Mouse (Mus musculus) layer of hippocampus, adult 9-10 months (tissue): ENCODE measurements around the gene Rec114.

Source experiments
- DNase-seq: peaks from one replicate; pipeline ENCODE4 v3.0.0; 2022; ENCODE audit warnings: low spot score

Gene Rec114

DNA sequence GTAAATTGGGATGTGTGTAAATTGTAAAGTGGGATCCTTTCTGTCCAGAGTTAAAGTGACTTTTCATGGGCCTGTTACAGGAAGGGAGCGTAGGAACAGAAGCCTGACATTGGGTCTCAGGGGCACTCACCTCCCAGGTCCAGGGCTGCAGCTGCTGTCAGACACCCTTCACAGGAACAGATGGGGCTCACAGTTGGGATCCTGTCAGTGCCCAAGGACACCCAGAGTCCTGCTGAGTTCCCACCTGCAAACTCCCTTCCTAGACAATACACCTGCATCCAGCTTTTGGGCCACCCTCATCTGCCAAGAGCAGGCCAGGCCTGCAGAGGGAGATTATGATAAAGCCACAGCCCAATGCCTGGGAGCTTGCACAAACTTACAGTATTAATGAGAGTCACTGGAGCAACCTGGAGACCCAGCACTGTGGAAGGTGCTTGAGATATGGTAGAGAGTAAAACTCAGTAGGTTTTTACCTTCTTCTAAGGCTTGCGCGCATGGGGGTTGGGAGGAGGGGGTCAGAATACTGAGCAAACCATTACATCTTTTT lies at the start of gene Rec114:
Rec114 (minus strand) TSS at position 263 of the 547 bp plus-strand sequence.
- DNase-seq, result no peak

DNA sequence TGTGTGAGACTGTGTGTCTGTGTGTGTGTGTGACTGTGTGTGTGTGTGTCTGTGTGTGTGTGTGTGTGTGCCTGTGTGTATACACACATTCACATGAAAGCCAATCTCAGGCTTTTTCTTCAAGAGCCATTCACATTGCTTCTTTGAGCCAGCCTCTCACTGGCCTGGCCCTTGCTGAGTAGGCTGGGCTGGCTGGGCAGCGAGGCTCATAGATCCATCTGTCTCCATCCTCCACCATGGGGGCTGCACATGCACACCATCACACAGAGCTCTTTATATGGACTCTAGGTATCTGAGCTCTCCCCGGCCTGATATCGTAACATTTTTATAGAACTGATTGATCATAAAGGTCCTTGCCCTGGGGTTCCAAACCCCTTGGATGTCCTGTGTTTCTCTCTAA lies 45.7 kb upstream of the Rec114 start:
- DNase-seq, result no peak

DNA sequence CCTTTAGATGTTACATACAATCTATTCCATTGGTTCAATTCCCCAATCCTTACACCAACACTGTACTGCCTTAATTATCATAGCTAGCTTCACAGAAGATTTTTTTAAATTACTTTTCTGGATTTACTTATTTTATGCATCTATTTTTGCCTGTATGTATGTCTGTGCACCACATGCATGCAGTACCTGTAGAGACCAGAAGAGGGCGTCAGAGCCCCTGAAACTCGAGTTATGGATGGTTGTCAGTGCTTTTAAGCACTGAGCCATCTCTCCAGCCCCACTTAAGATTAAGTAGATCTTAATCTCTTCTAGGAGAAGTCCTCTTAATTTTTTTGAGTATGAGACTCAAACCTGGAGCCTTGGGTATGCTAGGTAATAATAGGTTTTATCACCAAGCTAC lies 31.6 kb upstream of the Rec114 start:
- no peak for DNase-seq

DNA sequence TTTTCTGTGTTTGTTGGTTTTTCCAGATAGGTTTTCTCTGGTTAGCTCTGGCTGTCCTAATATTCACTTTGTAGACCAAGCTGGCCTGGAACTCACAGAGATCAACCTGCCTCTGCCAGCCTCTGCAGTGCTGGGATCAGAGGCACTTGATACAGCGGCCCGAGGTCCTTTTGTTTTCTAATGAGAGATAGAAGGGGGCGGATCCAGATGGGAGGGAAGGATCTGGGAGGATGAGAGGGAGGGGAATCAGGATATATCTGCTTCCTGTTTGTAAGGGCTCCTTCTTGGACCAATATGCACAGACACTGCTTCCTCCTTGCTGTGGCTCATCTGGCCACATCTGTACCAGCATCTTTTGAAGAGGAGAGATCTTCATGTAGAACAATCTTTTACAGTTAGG lies 31.0 kb upstream of the Rec114 start:
- DNase-seq, result no peak

DNA sequence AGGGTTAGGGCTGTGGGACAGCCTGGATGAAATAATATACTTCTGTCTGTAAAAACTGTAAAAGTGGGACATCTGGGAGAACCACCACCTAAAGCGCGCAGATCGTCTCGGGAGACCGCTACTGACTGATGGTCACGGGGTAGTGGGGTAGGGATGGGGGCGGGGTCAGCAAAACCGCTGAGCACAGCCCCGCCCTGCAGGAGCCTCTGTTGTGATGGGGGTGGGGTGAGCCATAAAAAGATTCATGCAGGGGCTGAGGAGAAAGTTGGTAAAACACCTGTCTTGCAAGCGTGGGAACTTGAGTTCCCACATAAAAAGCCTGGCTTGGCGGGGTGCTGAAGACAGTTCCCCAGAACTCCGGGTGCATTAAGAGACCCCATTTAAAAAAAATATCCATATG lies 26.2 kb upstream of the Rec114 start:
- DNase-seq, result no peak

DNA sequence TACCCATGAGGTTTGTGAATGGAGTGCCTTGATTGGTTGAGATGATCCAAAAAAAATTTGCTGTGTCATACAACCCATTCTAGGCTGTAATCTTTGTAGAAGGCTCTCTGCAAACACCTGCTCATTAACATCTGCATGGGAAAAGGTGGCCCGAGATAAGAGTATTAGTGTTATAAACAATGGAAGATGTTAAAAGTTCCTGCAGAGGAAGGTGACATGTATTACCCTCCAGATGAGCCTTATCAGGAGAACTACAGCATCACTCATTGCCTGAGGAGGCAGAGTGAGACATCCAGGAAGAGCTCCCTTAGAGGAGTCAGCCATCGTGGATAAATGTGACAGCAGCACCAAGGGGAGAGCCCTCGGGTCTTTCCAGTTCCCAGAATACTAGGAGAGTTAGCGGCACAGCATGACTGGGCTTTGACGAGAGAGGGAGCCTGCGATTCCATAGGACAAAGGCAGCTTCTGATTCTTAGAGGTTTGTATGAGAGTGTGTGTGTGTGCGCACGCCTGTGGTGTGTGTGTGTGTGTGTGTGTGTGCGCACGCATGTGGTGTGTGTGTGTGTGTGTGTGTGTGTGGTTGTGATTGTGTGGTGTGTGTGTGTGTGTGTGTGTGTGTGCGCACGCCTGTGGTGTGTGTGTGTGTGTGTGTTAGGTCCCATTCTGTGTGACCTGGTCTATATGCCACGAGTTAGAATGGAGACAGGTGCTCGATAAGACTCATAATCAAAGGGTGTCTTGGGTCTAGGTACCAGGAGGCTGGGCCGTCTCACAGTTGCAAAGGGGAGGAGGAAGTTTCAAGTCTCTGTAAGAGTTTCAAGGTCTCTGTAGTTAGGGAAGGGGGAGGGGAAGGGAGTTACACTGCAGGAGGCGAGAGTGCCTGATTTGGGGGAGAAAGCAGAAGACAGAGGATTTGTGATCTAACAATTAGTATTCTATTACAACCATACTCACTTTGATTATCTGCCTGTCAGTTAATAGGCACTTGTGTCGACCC lies 23.5 kb upstream of the Rec114 start:
- DNase-seq, result no peak

DNA sequence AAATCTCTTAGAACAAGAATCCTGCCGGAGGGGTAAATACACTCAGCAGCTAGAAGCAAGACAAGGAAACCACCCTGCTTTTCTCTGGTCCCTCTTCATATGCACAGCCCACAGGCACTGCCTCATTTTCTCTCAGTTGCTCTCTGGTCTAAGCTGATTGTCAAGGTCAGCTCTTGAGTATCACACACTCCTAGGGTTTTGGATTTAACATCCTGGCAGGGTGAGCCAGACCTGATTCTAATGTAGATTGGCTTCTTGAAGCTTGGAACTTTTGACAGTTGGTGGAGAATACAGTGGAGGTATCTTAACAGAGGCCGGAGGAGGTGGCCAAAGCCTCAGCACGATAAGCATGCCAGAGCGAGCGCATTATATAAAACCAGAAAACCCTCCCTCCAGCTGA lies 20.6 kb upstream of the Rec114 start:
- no peak for DNase-seq

DNA sequence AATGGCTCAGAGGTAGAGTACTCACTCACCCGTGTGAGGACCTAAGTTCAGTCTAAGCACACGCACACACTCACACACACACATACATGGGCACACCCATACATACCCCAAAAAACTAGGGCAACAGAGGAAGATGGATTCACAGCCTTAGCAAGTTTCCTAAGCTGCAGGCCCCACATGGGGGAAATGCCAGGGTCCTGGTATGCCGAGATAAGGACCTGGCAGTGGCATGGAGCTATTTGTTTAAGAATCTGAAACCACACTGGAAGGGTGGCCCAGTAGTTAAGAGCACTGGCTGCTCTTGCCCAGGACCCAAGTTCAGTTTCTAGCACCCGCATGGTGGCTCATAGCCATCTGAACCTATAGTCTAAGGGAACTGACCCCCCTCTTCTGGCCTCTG lies 19.4 kb upstream of the Rec114 start:
- DNase-seq, result no peak

DNA sequence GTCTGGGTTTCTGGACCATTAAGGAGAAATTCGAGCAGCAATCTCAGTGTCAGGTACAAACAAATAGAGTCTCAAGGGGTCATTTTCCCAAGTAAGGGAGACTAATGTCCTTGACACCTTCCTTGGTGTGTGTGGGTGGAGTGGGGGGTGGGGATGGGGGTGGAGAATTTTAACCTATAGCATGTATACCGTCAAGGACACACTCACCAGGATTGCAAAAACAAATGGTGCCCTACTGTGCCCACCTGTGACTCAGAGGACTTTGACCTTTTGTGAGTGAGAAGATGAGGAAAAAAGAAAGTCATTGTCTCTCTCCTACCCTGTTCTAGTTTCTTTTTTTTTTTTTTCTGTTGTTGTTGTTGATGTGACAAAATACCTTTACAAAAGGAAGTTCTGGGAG lies 18.3 kb upstream of the Rec114 start:
- no peak for DNase-seq

DNA sequence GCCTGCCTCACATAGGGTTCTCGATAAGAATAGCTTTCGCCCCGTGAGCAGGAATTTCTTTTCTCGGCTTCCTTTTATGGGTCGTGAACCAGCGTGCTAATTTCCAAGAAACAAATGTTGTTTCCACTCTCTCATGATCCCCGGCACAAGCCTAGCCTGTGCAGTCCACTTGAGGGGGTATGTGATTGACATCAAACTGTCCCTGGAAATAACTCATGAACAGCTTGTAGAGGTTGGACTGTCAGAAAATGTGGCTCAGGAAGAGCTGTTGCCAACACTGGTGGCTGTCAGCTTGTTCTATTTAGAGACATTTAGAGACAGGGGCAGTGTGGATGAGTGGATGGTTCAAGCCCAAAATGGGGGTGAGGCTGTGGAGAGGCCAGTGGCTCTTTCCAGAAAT lies 15.0 kb upstream of the Rec114 start:
- DNase-seq, result no peak

DNA sequence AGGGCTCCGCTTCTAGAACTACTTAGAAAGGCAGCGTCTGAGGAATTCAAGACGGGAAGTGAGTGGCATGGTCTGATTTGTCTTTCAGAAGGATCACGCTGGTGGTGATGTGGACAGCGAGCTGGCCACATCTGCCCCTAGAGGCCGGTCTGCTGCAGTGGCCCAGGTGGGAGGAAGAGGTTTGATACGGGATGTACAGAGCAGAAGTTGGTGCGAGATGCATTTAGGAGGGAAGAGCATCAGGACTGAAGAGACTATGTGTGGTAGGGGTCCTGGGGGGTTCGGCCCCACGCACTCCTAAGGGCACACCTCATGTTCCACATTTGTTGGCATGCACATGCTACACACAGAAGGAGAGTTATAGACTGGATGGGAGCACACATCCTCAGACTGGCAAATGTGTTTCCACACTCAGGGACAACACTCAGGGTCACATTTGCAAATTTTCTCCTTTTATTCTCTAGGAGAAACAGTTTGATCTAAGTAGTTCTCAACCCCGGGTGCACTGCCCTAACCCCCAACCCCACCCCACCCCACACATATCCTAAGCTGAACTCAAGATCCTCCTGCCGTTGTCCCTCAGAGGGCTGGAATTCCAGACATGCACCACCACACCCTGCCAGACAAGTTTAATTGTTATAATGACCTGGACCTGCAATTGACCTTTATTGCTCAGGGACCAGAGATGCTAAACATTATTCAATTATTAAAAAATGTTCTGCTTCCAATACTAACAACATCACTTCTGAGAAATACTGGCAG lies 12.8 kb upstream of the Rec114 start:
- DNase-seq, result no peak

DNA sequence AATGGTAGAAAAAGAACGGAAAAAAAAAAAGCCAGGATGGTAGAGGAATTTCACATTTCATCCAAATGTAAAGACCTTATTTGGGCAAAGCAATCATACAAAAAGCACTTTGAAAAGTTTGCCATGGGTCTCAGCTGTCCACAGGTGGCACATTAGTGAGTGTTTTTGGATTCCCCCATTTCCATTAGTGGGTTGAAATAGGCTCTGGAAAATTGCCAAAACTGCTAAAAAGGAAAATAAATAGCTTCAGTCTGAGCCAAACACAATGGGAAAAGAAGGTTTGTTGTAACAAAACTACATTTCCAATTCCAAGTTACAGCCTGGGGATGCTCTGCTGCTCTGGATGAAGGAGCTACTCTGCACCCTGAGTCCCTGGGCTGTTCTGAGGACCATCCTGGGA lies 9.8 kb upstream of the Rec114 start:
- no peak for DNase-seq

DNA sequence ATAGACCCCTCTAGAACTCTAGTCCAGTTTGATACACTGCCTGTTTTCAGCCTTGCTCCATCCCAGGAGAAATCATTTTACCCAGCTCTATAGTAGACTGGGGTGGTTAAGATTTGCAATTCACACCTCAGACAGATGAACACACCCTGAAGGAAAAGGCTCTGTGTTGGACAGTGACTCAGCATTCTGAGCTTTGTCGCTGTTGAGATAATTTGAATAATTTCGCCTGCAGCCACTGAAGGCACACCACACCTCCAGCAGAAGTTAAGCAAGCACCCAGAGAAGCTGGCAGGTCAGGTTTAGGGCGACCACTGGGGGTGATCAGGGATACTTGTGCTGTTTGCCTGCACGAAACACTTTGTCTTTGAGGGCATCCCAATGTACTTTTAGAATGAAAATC lies 4.4 kb upstream of the Rec114 start:
- no peak for DNase-seq

DNA sequence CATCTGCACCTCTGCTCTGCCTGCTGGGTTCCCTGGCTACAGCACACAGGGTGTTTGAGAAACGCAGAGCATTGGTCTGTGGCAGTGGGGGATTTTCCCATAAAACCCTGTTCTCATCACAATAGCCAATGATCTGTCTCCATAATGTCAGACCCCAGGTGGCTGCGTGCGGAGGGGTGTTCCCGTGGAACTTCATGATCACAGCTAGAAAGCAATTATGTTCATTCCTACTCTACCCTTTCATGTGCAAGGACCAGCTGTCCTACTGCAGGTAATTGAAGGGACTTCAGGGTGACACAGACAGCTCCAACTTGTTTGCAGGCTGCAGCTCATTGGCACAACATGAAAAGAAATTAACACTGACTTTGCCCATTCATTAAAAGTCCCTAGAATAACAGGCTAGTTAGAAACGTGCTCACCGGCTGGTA lies 3.6 kb upstream of the Rec114 start:
- DNase-seq, result no peak

DNA sequence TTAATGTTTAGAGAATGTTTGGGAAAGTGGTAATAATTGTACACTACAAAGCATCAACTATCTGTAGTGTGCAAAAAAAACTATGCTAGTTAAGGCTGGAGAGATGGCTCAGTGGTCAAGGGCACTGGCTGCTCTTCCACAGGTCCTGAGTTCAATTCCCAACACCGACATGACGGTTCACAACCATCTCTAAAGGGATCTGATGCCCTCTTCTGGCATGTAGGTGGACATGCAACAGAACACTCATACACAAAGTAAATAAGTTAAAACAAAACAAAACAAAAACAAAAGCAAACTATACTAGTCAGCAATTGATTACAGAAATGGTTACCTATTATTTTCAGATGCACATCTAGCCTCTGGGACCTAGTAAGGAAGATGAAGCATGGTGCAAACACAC lies 1.1 kb downstream of the Rec114 start:
- no peak for DNase-seq

DNA sequence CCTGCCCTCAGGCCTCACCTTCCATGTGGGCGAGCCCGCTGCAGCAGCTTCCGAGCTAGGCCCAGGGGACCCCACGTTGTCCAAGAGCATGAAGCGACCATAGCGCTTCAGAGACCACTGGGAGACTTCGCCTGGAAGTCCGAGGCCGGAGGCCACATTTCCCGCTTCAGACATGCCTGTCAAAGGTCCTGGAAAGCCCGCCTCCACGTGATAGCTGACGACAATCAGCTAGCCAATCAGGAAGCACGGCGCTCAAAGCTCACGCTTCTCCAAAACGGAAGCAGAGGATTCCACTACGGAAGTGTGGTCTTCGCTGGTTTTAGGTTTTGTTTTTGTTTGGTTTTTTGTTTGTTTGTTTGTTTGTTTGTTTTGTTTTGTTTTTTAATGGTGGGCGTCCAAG lies 2.4 kb downstream of the Rec114 start:
- DNase-seq, result no peak

DNA sequence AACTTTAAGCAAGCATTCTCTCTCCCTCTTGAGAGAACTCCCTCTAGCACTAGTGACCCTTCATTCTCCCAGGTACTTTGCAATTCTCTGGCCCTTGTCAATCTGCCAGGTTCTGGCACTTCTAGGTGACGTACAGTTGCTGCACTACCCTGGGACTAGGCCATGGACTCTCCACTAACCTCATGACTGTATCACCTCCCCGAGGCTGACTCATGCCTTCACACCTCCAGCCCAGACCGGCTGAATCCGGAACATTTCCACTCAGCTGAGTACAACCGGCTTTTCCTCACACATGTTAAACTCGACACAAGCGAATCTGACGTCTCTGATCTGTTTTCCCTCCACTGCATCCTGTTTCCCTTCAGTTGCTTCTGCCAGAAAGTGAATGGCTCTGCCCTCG lies 4.0 kb downstream of the Rec114 start:
- DNase-seq, result no peak

DNA sequence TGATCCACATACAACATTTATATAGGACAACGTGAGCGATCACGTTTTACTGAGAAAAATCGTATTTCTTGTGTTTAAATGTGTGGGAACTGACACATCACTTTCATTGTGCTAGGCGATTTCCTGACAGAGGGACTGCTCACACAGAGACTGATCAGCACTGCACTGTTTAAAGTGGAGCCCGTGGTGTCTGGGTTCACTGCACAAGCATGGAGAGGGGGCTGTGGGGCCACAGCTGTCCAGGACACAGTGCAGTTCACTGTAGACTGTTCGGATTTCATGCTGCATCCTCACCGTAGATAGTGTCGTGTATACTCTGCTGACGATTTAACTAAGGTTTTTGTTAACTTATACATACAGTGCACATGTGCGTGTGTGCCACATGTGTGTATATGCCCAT lies 20.6 kb downstream of the Rec114 start:
- DNase-seq, result no peak

DNA sequence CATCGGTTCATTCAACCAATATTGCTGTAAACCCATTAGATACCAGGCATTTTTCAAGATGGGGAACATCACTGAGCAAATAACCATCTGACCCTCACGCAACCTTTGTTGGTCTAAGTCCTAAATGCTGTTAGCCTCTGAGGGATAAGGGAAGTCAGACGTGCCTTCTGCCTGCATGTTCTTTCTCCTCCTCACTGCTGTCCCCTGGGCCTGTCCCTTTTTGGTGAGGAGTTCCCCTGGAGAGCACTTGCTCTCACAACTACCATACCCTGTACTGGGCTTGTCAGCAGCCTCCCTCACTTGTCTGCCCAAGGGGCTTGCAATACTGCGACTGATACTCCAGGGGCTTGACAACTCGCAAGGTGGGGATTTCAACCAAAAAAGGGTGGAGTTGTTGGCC lies 21.6 kb downstream of the Rec114 start:
- DNase-seq, result no peak

DNA sequence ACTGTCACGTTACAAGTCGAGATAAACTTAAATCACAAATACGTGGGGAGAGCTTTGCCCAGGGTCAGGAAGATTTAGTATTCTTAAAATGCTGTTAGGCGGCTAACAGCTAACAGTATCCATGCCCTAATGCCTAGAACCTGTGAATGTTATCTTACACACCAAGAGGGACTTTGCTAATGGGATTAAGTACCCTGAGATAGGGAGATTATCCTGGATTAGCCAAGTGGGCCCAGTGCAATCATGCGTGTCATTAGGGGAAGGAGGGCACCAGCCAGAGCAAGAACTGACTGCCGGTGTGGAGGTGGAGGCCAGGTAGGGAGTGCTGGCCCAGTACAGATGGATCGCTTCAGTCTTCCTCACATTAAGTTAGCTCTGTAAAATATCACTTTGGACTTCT lies 22.7 kb downstream of the Rec114 start:
- DNase-seq, result no peak

DNA sequence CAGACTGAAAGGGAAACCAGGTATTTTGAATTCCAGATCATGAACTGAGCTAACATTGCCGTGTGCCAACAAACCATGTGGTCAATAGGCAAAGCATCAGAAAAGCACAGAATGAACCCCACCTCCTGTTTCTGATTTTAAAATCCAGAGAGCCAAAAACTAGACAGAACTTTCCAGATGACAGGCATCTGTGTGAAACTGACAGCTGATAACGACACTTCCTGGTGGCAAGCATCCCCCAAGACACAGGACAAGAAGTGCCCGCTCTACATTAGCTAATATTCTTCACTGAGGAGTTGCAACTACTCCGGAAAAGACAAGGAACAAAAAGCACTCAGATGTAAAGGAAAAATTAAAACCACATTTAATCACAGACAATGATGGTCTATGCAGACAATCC lies 23.6 kb downstream of the Rec114 start:
- DNase-seq, result no peak

DNA sequence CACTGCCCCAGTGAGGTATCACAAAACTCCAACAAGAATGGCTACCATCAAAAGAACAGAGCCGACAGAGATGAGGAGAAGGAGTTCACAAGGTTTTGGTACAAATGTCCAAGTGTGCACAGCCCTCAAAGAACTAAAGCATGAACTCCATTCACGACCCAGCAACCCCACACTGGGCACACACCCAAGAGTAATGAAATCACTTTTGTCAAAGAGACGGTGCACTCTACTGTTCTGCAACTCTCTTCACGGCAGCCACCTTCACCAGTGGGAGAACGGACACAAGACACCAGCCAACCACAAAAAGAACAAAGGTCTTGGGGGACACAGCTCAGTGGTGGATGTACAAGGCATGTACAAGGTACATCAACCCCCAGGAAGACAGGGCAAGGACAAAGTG lies 24.3 kb downstream of the Rec114 start:
- DNase-seq, result no peak

DNA sequence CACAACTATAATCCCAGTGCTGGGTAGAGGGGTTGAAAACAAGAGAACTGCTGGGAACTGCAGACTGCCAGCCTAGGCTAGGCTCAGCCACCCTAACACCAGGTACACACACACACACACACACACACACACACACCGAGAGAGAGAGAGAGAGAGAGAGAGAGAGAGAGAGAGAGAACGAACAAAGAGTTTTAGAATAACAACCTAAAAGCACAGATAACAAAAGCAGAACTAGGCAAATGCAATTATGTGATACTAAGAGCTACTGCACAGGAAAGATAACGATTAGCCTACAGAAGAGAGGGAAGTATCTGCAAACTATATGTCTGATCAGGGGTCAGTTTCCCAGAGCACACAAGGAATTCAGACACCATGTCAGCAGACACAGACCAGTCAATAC lies 24.8 kb downstream of the Rec114 start:
- no peak for DNase-seq
